Mouse (Mus musculus) thymus, adult 2 months (tissue): ENCODE data around the gene 6430628N08Rik. TPM values are rescaled to one million over a fixed set of nuclear protein-coding genes. Genes with fewer than 3 reads are reported as not detected.

Source experiments
- DNase-seq: peaks from one replicate; pipeline ENCODE4 v3.0.0; 2021
- H3K27ac ChIP-seq: fragments of 200-500 bp; 2 replicates; pipeline ENCODE4 v1.5.1; 2012; ENCODE audit warnings: low read length, control low read depth; ENCODE audit not compliant: control insufficient read depth, insufficient read depth
- H3K27me3 ChIP-seq: fragments of 200-500 bp; 2 replicates; pipeline ENCODE4 v1.6.1; 2012; ENCODE audit warnings: mild to moderate bottlenecking, low read length, moderate library complexity, mixed read lengths; ENCODE audit not compliant: control insufficient read depth, insufficient read depth
- H3K36me3 ChIP-seq: fragments of 200-500 bp; 2 replicates; pipeline ENCODE4 v1.6.1; 2012; ENCODE audit warnings: mild to moderate bottlenecking, low read length, moderate library complexity; ENCODE audit not compliant: control insufficient read depth, insufficient read depth
- H3K4me1 ChIP-seq: fragments of 200-500 bp; replicated peaks from 2 replicates; pipeline ENCODE4 v1.6.1; 2012; ENCODE audit warnings: low read length; ENCODE audit not compliant: control insufficient read depth, insufficient read depth
- H3K4me3 ChIP-seq: fragments of 200-500 bp; 2 replicates; pipeline ENCODE4 v1.5.1; 2012; ENCODE audit warnings: mild to moderate bottlenecking, low read length, control low read depth, moderate library complexity; ENCODE audit not compliant: control insufficient read depth, insufficient read depth
- CTCF ChIP-seq: fragments of 200-500 bp; IDR thresholded peaks from 2 replicates; pipeline ENCODE4 v1.5.1; 2012; ENCODE audit warnings: mild to moderate bottlenecking, control low read depth, low read length, moderate library complexity, borderline replicate concordance; ENCODE audit not compliant: control insufficient read depth, poor library complexity, insufficient read depth; ENCODE audit errors: extremely low read depth
- POLR2A ChIP-seq: fragments of 200-500 bp; IDR thresholded peaks from 2 replicates; pipeline ENCODE4 v1.6.1; 2012; ENCODE audit warnings: mild to moderate bottlenecking, low read length, control low read depth, moderate library complexity; ENCODE audit not compliant: control insufficient read depth, poor library complexity, insufficient read depth; ENCODE audit errors: extremely low read depth
- WGBS: fragments of 180-500 bp; shearing (Covaris S2); methylation state at CpG from one replicate; pipeline ENCODE4 v1.1.7; 2018; 5-methylcytosine and 5-hydroxymethylcytosine counted together
- polyA plus RNA-seq: library from polyadenylated mRNA; depleted of rRNA; stranded (reverse); fragments of >200 nt; gene quantifications from 2 replicates; pipeline ENCODE4 v1.2.3, GENCODE M21; 2012

6430628N08Rik gene
- polyA plus RNA-seq, 1 experiment = not detected

DNA sequence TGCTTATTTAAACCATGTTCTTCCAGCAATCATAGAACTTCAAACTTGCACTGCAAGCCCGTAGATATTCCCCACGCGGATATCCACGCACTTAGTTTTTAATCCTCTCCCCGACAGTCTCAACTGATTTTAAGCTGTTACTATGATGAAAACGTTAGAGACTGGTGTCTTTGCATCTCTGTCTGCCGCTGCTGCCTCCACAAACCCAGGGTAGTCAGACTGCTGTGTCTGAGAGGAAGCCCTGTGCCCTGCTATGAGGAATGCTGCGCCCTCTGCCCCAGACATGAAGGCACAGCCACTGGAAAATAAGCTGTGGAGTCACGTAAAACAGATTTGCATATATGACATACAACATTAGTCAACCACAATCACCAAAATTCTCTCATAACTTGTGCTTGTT, 11.6 kb upstream of the 6430628N08Rik start:
- H3K4me3 ChIP-seq = no peak overlapping the region
- peaks cover 10% of the 10 kb centered on the region; the same call in 1 of the 2 replicates for H3K36me3 ChIP-seq
- no peak overlapping the region for H3K27ac ChIP-seq
- TF ChIP-seq POLR2A (no peak), CTCF (no peak)
- no peak for DNase-seq
- 88% methylated on average over 9 of the region's 9 CpGs for WGBS
- H3K4me1 ChIP-seq = no peaks in the 10 kb centered on the region
- no peaks in the 10 kb centered on the region for H3K27me3 ChIP-seq

DNA sequence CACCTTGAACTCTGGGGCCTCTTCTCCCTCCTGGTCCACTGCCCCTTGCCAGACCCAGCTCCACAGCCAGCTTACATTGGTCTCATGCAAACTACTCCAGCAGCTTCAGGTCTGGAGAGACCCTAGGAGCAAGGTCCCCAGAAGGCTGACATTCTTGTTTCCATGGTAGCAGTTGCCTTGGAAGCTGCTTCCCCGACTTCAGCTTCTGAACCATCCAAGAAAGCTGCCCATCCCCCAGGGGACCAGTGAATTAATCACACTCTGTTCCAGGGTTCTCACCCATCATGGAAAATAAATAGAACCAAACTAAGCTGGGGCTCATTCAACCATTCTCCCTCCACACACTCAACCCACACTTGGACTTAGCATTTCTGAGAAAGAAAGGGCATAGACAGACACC, 9.3 kb upstream of the 6430628N08Rik start:
- no peaks in the 10 kb centered on the region for H3K27me3 ChIP-seq
- no peak overlapping the region for H3K4me3 ChIP-seq
- H3K27ac ChIP-seq = no peak overlapping the region
- H3K36me3 ChIP-seq = no peaks in the 10 kb centered on the region
- no peak for DNase-seq
- WGBS = 37% methylated on average over 1 of the region's 1 CpGs
- no peak for TF ChIP-seq CTCF
- no peak for TF ChIP-seq POLR2A
- no peaks in the 10 kb centered on the region for H3K4me1 ChIP-seq

GRCm38 (mm10) chr4:115882195-115882594, 8.3 kb upstream of the 6430628N08Rik start:
- Histone ChIP-seq H3K27me3 (no peaks in the 10 kb centered on the region), H3K4me3 (no peak overlapping the region), H3K27ac (no peak overlapping the region), H3K36me3 (no peaks in the 10 kb centered on the region), H3K4me1 (no peaks in the 10 kb centered on the region)
- no peak for TF ChIP-seq CTCF
- TF ChIP-seq POLR2A = no peak
- DNase-seq = no peak
- 63% methylated on average over 4 of the region's 4 CpGs for WGBS

DNA sequence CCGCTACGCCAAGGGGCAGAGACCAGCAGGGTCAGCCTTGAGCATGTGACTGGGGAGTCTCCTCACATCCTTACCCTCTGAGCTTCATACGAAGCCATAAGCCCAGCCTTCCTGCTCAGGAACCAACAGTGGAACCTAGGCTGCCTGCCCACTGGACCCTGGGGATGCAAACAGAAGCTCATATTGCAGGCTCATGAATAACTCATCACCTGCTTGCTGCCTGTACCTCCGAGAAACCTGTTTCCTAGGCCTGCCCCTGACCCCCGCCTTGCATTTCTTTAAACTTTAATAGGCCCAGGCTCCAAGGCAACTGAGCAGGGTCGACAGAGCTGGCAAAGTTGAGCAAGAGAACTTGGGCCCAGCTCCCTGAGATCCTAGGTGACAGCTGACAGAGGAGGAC, 6.4 kb upstream of the 6430628N08Rik start, which contains the start of gene Kncn:
Kncn (plus strand) TSS at position 379 of the 400 bp plus-strand sequence.
- TF ChIP-seq POLR2A (no peak), CTCF (no peak)
- Histone ChIP-seq H3K36me3 (no peaks in the 10 kb centered on the region), H3K4me1 (no peaks in the 10 kb centered on the region), H3K27ac (no peak within 1 kb of the TSS), H3K4me3 (no peak within 1 kb of the TSS), H3K27me3 (no peaks in the 10 kb centered on the region)
- 90% methylated on average over 6 of the region's 6 CpGs for WGBS
- DNase-seq = no peak

DNA sequence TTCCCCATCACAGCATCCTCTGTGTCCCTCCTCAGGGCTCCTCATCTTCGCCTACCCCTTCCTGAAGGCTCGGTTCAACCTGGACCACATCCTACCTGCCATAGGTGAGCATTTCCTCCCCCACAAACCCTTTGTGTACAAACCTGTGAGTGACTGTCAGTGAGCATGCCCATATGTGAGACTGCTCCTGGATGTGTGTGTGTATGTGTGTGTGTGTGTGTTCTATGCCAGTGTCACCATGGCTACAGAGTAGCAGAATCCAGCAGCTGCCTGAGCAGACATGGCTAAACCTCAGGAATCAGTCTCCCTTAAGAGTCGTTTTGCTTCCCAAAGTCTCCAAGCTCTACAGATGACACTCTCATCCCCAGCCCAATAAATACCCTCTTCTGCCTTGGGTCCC, 4.6 kb upstream of the 6430628N08Rik start:
- H3K4me3 ChIP-seq = no peak overlapping the region
- TF ChIP-seq POLR2A = no peak
- no peak for TF ChIP-seq CTCF
- H3K36me3 ChIP-seq = no peaks in the 10 kb centered on the region
- WGBS = 75% methylated on average over 3 of the region's 3 CpGs
- H3K27ac ChIP-seq = no peak overlapping the region
- H3K27me3 ChIP-seq = peaks cover 7% of the 10 kb centered on the region; the same call in 1 of the 2 replicates
- H3K4me1 ChIP-seq = no peaks in the 10 kb centered on the region
- no peak for DNase-seq

DNA sequence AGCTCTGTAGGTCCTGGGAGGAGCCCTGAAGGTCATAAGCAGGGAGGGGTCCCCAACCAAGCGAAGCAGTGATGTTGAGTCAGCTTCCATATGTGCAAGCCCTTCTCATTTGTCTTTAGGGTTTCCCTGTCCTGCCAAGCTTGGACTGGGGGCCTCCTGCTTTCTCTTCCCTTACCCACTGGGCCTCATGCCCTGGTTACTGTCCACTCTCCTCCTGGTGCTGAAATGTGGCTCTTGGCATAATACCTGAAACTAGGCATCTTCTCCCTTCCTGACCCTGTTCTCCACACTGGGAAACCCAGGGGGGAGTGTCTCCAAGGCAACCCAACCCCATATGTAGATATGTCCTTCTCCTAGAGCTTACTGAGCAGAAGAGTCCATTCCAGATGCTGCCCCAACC, 3.6 kb upstream of the 6430628N08Rik start:
- Histone ChIP-seq H3K36me3 (no peaks in the 10 kb centered on the region), H3K4me1 (no peaks in the 10 kb centered on the region), H3K27me3 (peaks cover 7% of the 10 kb centered on the region; the same call in 1 of the 2 replicates), H3K4me3 (no peak overlapping the region), H3K27ac (no peak overlapping the region)
- TF ChIP-seq CTCF (no peak), POLR2A (no peak)
- no peak for DNase-seq
- 40% methylated on average over 1 of the region's 1 CpGs for WGBS

DNA sequence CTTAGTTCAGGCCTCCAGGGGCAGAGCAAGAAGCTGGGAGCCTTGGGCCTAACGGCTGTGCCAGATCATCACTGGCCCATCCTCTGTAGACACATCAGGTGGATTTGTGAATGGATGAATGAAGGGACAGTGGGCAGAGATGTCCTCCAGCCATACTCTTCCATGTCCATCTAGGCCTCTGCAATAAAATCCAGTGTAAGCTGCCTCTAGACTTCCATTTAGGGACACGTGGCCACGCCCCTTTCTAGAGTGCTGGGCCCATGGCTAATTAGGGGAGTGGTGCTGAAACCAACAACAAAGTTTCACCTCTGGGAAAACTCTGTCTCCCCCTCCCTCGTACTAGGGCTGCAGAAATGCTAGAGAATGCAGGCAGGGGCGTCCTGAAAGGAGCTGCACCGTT, 399 bp upstream of the 6430628N08Rik start:
- no peak for TF ChIP-seq POLR2A
- no peak for TF ChIP-seq CTCF
- Histone ChIP-seq H3K27ac (no peak overlapping the region), H3K27me3 (peaks cover 7% of the 10 kb centered on the region; the same call in 1 of the 2 replicates), H3K4me1 (no peaks in the 10 kb centered on the region), H3K4me3 (no peak overlapping the region), H3K36me3 (no peaks in the 10 kb centered on the region)
- no peak for DNase-seq
- 27% methylated on average over 6 of the region's 6 CpGs for WGBS
